Mouse (Mus musculus) 3T3-L1 (cell line): Measurements from ENCODE around the gene Cyp2c68.
"Not testable (repeated sequence)": the region's sequence is repeated elsewhere in the genome, so short reads cannot be mapped to it uniquely, and the experiment has no call there.

ENCODE experiments used
- DNase-seq: peaks from one replicate; pipeline ENCODE4 v3.0.0-alpha.2; 2015; ENCODE audit warnings: low read depth, low spot score

The Cyp2c68 gene

DNA sequence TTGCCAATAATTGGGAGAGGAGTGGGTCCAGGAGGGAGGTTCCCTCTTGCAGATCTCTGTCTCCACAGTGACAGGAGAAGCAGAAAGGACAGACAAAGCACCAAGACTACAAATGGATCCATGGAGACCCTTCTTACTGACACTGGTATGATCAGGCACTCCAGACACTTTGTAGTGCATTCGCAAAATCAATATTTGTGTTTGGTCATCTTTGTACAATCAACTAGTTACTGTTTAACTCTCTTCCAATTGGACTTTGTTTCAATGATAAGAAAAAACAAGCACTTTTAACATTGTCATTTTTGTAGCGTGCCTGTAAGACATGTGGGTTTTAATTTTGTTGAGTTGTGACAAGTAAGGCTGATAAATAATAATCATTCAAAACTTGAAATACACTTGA is at the start of gene Cyp2c68:
Gene Cyp2c68, minus strand, starts transcription at position 135 of the 400 bp plus-strand sequence.
- DNase-seq: no peak

DNA sequence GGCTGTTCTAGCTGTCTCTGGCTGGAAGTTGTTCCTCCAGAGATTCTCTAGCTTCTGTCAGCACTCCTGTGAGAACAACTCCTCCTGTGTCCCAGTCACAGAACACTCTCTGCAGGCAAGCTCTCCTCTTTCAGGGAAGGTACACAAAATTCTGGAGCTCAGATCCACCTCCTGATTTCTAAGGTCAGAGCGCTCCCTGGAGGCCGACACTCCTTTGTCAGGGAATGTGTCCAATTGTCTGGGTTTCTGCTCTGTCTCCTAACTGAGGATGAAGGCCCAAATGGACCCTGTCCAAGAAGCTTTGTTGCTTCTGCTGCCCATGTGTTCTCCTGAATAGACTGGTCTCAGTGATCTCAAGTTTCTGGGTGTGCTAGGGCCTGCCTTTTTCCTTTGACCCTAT is 44.6 kb upstream of the Cyp2c68 start:
- DNase-seq: peak; percentile 2

DNA sequence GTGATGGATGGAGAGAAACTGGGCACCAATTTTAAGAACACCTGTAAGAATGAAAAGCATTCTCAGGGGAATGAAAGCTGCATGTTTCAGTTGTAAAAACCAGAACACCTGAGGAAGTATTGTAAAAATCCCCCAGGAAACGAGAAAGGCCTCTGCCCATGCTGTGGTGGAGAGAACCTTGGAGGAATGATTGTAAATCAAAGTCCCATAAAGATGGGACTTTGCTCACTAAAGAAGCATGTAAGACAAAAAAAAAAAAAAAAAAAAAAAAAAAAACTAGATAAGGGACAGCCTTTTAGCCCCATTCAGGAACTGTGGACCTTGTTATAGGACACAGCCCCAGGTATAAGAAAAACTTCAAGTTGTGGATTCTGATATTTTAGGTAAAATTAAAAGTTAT is 4.5 kb upstream of the Cyp2c68 start:
- DNase-seq: no peak

DNA sequence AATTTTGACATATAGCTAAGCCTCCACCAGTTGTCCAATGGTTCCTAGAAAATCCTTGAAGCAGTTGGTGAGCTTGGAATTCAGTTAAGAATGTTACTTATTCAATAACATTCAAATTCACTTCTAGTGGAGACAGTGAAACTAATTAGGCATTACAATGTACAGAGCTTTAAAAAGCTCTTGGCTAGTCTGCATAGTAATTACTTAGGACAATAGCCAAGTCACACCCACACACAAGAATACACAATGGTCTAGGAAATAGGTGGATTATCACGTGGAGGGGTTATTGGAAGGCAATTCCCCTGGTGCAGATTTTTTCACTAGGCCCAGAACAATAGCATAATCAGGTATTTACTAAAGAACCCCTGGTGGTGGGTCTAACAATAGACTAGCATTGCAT is 3.5 kb upstream of the Cyp2c68 start:
- not testable (repeated sequence) for DNase-seq

DNA sequence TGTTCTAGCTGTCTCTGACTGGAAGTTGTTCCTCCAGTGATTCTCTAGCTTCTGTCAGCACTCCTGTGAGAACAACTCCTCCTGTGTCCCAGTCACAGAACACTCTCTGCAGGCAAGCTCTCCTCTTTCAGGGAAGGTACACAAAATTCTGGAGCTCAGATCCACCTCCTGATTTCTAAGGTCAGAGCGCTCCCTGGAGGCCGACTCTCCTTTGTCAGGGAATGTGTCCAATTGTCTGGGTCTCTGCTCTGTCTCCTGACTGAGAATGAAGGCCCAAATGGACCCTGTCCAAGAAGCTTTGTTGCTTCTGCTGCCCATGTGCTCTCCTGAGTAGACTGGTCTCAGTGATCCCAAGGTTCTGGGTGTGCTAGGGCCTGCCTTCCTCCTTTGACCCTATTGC is 29.7 kb downstream of the Cyp2c68 start:
- not testable (repeated sequence) for DNase-seq

DNA sequence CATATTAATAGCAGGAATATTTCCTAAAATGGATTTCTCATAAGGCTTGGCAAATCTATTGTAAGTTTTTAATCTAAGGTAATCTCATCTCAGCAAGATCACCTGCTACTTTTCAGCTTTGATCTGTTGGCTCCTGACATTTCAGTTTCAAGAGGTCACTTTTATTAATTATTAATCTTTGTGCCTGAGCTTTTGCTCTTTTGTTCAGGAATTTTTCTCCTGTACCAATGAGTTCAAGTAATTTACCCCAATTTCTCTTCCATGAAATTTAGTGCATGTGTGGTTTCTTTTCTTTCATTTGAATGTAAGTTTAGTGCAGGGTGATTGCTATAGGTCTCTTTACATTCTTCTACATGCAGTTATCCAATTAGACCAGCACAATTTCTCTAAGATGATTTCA is 75.2 kb downstream of the Cyp2c68 start:
- DNase-seq: not testable (repeated sequence)

DNA sequence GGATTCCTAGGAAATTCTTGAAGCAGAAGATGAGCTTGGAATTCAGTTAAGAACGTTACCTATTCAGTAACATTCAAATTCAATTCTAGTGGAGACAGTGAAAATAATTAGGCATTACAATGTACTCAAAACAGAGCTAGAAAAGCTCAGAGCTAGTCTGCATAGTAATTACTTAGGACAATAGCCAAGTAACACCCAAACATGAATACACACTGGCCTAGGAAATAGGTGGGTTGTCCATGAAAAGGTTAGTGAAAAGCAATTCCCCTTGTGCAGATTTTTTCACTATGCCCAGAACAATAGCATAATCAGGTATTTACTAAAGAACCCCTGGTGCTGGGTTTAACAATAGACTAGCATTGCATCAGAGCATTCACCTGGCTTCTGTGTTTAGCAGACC is 88.5 kb downstream of the Cyp2c68 start:
- no peak for DNase-seq

DNA sequence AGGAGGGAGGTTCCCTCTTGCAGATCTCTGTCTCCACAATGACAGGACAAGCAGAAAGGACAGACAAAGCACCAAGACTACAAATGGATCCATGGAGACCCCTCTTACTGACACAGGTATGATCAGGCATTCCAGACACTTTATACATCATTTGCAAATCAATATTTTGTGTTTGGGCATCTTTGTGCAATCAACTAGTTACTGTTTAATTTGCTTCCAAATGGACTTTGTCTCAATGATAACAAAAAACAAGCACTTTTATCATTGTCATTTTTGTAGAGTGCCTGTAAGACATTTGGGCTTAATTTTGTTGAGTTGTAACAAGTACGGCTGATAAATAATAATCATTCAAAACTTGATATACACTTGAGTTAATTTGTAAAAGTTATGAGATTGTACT is 91.9 kb downstream of the Cyp2c68 start, which contains the start of gene Cyp2c67:
Gene Cyp2c67, minus strand, starts transcription at position 114 of the 400 bp plus-strand sequence.
- DNase-seq: no peak

DNA sequence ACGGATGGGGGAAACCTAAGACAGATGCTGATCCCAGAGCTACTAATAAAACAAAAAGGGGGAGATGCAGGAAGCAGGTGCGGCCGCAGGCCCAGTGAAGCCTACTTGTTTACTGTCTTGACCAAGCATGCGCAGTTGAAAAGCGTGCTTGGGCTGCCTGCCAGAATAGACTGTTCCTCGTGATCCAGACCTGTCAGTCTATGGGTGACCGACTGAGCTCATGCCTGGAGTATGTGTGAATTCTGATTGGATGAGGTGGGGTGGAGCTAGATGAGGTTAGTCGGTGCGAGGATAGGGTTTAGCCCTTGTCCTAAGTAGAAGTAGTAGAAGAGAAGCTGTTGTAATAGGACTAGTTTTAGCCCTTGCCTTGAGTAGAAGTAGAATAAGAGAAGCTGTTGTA is 93.3 kb downstream of the Cyp2c68 start:
- DNase-seq: no peak

DNA sequence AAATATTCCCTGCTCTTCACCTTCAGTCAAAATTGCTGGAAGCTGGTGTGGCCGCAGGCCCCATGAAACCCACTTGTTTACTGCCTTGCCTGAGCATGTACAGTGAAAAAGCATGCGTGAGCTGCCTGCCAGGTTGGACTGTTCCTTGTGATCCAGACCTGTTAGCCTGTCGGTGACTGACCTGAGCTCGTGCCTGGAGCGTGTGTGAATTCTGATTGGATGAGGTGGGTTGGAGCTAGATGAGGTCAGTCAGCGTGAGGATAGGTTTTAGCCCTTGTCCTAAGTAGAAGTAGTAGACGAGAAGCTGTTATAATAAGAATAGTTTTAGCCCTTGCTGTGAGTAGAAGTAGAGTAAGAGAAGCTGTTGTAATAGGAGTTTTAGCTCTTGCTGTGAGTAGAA is 96.3 kb downstream of the Cyp2c68 start:
- not testable (repeated sequence) for DNase-seq
